Comparison of ENCODE assay signal across 15 mouse cellular contexts in genomic region chr19:27395936-27396335, GRCm38 (mm10). TPM values are rescaled to one million over a fixed set of nuclear protein-coding genes. Genes with fewer than 3 reads are reported as not detected.
DNase-seq lines count a peak whose midpoint lies in the region; ATAC-seq lines count a peak whose summit lies in the region.
"Had no signal": no experiment of that assay in that cellular context is flagged by ENCODE, and none has a peak within 500 bp of the region (broad histone marks: within the 10 kb centered on the region; RNA-seq: fewer than 3 reads in every experiment).

No protein-coding gene starts in this region.

- H3K27me3 ChIP-seq in heart, embryonic 14.5 days (ENCODE audit: control insufficient read depth, insufficient read depth, low read length), result no peaks in the 10 kb centered on the region
- no peaks in the 10 kb centered on the region for H3K27me3 ChIP-seq in heart, embryonic 10.5 days (ENCODE audit: insufficient read depth, poor library complexity, severe bottlenecking)
- H3K27me3 ChIP-seq in midbrain, embryonic 11.5 days (ENCODE audit: control insufficient read depth, insufficient read depth, low read length), result no peaks in the 10 kb centered on the region
- no peaks in the 10 kb centered on the region for H3K27me3 ChIP-seq in midbrain, embryonic 10.5 days (ENCODE audit: low read depth, poor library complexity, severe bottlenecking)
- H3K27me3 ChIP-seq in kidney, embryonic 15.5 days, result no peaks in the 10 kb centered on the region
- H3K27me3 ChIP-seq: limb, embryonic 13.5 days; midbrain, embryonic 15.5 days had no signal

- peaks cover 6 to 19% of the 10 kb centered on the region in 2 experiments; a peak in 3 of 4 replicates for H3K4me1 ChIP-seq in heart, embryonic 14.5 days (ENCODE audit: control insufficient read depth in 2 of 2, insufficient read depth in 2 of 2, low read length in 2 of 2)
- H3K4me1 ChIP-seq in heart, embryonic 10.5 days, result peaks cover 14% of the 10 kb centered on the region
- H3K4me1 ChIP-seq in midbrain, embryonic 11.5 days (ENCODE audit: control insufficient read depth, insufficient read depth, low read length), result no peaks in the 10 kb centered on the region
- no peaks in the 10 kb centered on the region for H3K4me1 ChIP-seq in midbrain, embryonic 10.5 days
- H3K4me1 ChIP-seq in kidney, embryonic 15.5 days, result no peaks in the 10 kb centered on the region
- H3K4me1 ChIP-seq: forebrain, embryonic 10.5 days; limb, embryonic 13.5 days; midbrain, embryonic 15.5 days had no signal

- no peak overlapping the region for H3K9ac ChIP-seq in heart, embryonic 14.5 days (ENCODE audit: low read length)
- H3K9ac ChIP-seq in midbrain, embryonic 11.5 days (ENCODE audit: low read length), result no peak overlapping the region
- H3K9ac ChIP-seq in kidney, embryonic 15.5 days, result no peak overlapping the region
- H3K9ac ChIP-seq: limb, embryonic 13.5 days; midbrain, embryonic 15.5 days had no signal

- no peak overlapping the region for H3K4me3 ChIP-seq in heart, embryonic 14.5 days (ENCODE audit: control insufficient read depth in 1 of 2, insufficient read depth in 1 of 2, low read depth in 1 of 2, low read length in 2 of 2)
- H3K4me3 ChIP-seq in heart, embryonic 10.5 days, result no peak overlapping the region
- H3K4me3 ChIP-seq in midbrain, embryonic 11.5 days (ENCODE audit: low read depth, low read length), result no peak overlapping the region
- H3K4me3 ChIP-seq in midbrain, embryonic 10.5 days, result no peak overlapping the region
- H3K4me3 ChIP-seq in kidney, embryonic 15.5 days (replicated peaks), result no peak overlapping the region
- H3K4me3 ChIP-seq: forebrain, embryonic 10.5 days; limb, embryonic 13.5 days; midbrain, embryonic 15.5 days had no signal

- H3K27ac ChIP-seq in heart, embryonic 14.5 days (replicated peaks in 1 of 2; ENCODE audit: control insufficient read depth in 1 of 2, insufficient read depth in 1 of 2, low read depth in 2 of 2, low read length in 2 of 2), result peak overlapping the region in 1 of 2 experiments; percentile 44; a peak in 2 of 4 replicates
- no peak overlapping the region for H3K27ac ChIP-seq in heart, embryonic 10.5 days
- no peak overlapping the region for H3K27ac ChIP-seq in midbrain, embryonic 11.5 days (ENCODE audit: low read depth, low read length)
- no peak overlapping the region for H3K27ac ChIP-seq in midbrain, embryonic 10.5 days (replicated peaks)
- H3K27ac ChIP-seq in kidney, embryonic 15.5 days, result peak overlapping the region; percentile 72
- H3K27ac ChIP-seq: forebrain, embryonic 10.5 days; limb, embryonic 13.5 days; midbrain, embryonic 15.5 days; stomach, postnatal 0 days had no signal

- DNase-seq in heart, embryonic 10.5 days (ENCODE audit: low spot score), result no peak
- peak; percentile 75 for DNase-seq in midbrain, embryonic 11.5 days (ENCODE audit: low spot score, missing footprints)
- no peak for DNase-seq in midbrain, embryonic 10.5 days (ENCODE audit: low spot score)
- no peak for DNase-seq in cerebellum, adult 9-11 months
- DNase-seq in left cerebral cortex, postnatal 36 days (ENCODE audit: low spot score in 2 of 2), result no peak
- DNase-seq: cerebellum, adult 18-20 months; heart, postnatal 36 days; thymus, postnatal 14 days had no signal

- no peaks in the 10 kb centered on the region for H3K9me3 ChIP-seq in heart, embryonic 14.5 days (ENCODE audit: control insufficient read depth, low read length)
- H3K9me3 ChIP-seq in heart, embryonic 10.5 days, result no peaks in the 10 kb centered on the region
- H3K9me3 ChIP-seq in midbrain, embryonic 11.5 days (ENCODE audit: control insufficient read depth, low read length), result no peaks in the 10 kb centered on the region
- no peaks in the 10 kb centered on the region for H3K9me3 ChIP-seq in midbrain, embryonic 10.5 days (replicated peaks)
- H3K9me3 ChIP-seq in kidney, embryonic 15.5 days (replicated peaks), result no peaks in the 10 kb centered on the region
- H3K9me3 ChIP-seq: forebrain, embryonic 10.5 days; G1E; limb, embryonic 13.5 days; midbrain, embryonic 15.5 days had no signal

- ATAC-seq in heart, embryonic 14.5 days (ENCODE audit: insufficient number of reproducible peaks, insufficient read depth, low FRiP score, low read depth), result no peak
- no peak for ATAC-seq in midbrain, embryonic 11.5 days (ENCODE audit: low FRiP score)
- ATAC-seq in kidney, embryonic 15.5 days (replicated peaks; ENCODE audit: low FRiP score), result peak; percentile 33; the same call in 1 of the 2 replicates

- peaks cover 68% of the 10 kb centered on the region for H3K36me3 ChIP-seq in heart, embryonic 14.5 days (ENCODE audit: control insufficient read depth, insufficient read depth, low read length)
- peaks cover 73% of the 10 kb centered on the region for H3K36me3 ChIP-seq in heart, embryonic 10.5 days
- peaks cover 3% of the 10 kb centered on the region; the same call in 1 of the 2 replicates for H3K36me3 ChIP-seq in midbrain, embryonic 11.5 days (ENCODE audit: control insufficient read depth, insufficient read depth, low read length)
- H3K36me3 ChIP-seq in midbrain, embryonic 10.5 days, result peaks cover 100% of the 10 kb centered on the region
- peaks cover 94% of the 10 kb centered on the region for H3K36me3 ChIP-seq in kidney, embryonic 15.5 days

- intact Hi-C loops in left cerebral cortex, postnatal 36 days (cut with DNase I), result loop anchor here (10.0 kb wide), 1 partner anchor 161 kb away; no protein-coding TSS in a partner anchor

- WGBS in heart, embryonic 14.5 days, result 54% methylated on average over 5 of the region's 5 CpGs
- WGBS in heart, embryonic 10.5 days, result 81% methylated on average over 5 of the region's 5 CpGs
- 93% methylated on average over 5 of the region's 5 CpGs for whole genome bisulfite sequencing in midbrain, embryonic 11.5 days
- 94% methylated on average over 5 of the region's 5 CpGs for WGBS in midbrain, embryonic 10.5 days
- 88% methylated on average over 5 of the region's 5 CpGs for WGBS in kidney, embryonic 15.5 days

- 0 out of 2 replicates have a peak overlapping the region, but pooled peaks have one; percentile 13 for H3K4me2 ChIP-seq in heart, embryonic 14.5 days (ENCODE audit: low read length)
- H3K4me2 ChIP-seq in midbrain, embryonic 11.5 days, result no peak overlapping the region
- no peak overlapping the region for H3K4me2 ChIP-seq in kidney, embryonic 15.5 days
- H3K4me2 ChIP-seq: limb, embryonic 13.5 days; midbrain, embryonic 15.5 days had no signal

RNA-seq across cellular contexts. Expression of gene Pum3, which starts 33.7 kb away (rescaled TPM):
- 41.5 and 42.7 TPM in 2 replicates for polyA plus RNA-seq in heart, embryonic 14.5 days (2014; fragmentation: Nextera tagmentation; extraction: Ambion mirVana)
- 67.2 and 82.3 TPM in 2 replicates for polyA plus RNA-seq in heart, embryonic 10.5 days (2016; fragmentation: Nextera tagmentation; extraction: Ambion mirVana)
- polyA plus RNA-seq in midbrain, embryonic 11.5 days (2014; fragmentation: Nextera tagmentation; extraction: Ambion mirVana), result 80.7 and 100 TPM in 2 replicates
- 77.5 and 83.4 TPM in 2 replicates for polyA plus RNA-seq in midbrain, embryonic 10.5 days (2016; fragmentation: Nextera tagmentation; extraction: Ambion mirVana)
- polyA plus RNA-seq in kidney, embryonic 15.5 days (2015; fragmentation: Nextera tagmentation; extraction: Ambion mirVana), result 89.0 and 97.7 TPM in 2 replicates
- 10 to 100 TPM; 52.7 to 54.9 TPM for total RNA-seq in left cerebral cortex, postnatal 36 days (2021)
